9 mouse cellular contexts compared by ENCODE assay signal in the genomic region with DNA sequence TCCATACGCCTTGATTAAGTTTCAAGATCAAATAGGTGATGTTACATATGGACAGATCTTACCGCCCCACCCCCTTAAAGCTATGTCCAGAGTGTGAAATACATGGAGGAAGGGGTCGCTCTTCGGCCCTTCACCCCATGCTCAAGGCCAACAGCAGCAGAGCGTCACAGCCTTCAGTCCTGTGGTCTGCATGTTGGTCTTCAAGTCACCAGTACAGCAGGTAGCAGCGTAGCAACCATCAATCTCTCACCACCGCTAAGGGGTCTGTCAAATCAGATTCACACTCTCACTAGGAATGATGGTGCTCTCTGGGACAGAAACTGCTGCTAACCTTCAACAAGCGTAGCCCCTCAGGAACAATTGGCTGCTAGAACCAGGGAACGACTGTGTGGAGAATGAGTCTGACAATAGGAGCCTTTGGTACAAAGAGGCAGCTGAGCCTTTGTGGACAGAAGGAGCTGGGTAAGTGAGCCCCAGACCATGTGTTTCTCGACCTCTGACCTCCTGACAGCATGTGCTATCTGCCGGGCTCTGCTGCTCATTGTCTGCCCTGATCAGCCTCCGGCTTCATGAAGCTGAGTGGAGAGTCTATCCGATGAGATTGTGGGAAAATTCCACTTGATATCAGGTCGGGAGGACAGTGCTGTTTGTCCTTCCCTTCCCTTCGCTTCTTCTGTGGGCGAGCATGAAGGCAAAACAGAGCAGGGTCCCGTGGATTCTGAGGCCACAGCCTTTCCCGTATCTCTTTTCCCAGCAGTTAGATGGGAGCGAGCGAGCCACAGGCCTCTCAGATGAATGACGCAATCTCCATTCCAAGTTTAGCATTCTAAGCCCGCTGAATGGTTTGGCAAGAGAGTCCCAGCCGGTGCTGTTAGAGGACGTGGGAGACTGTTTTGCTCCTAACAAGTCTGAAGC. TPM values are rescaled to one million over a fixed set of nuclear protein-coding genes. Genes with fewer than 3 reads are reported as not detected.
DNase-seq lines count a peak whose midpoint lies in the region; ATAC-seq and TF ChIP-seq lines count a peak whose summit lies in the region.
"Had no signal": no experiment of that assay in that cellular context is flagged by ENCODE, and none has a peak within 500 bp of the region (broad histone marks: within the 10 kb centered on the region; RNA-seq: fewer than 3 reads in every experiment).

No protein-coding gene starts in this region.

- no peaks in the 10 kb centered on the region for H3K9me3 ChIP-seq in heart, embryonic 11.5 days (replicated peaks; ENCODE audit: control insufficient read depth, low read length)
- H3K9me3 ChIP-seq: embryonic facial prominence, embryonic 13.5 days had no signal

- H3K4me3 ChIP-seq in embryonic fibroblast, embryonic 13.5 days (ENCODE audit: insufficient read depth, low read length): no peak overlapping the region
- H3K4me3 ChIP-seq in heart, embryonic 11.5 days (ENCODE audit: low read depth, low read length): no peak overlapping the region
- H3K4me3 ChIP-seq: embryonic facial prominence, embryonic 13.5 days had no signal

- H3K4me1 ChIP-seq in embryonic fibroblast, embryonic 13.5 days (ENCODE audit: control insufficient read depth, insufficient read depth, low read length): no peaks in the 10 kb centered on the region
- peaks cover 3% of the 10 kb centered on the region; the same call in 1 of the 2 replicates for H3K4me1 ChIP-seq in heart, embryonic 11.5 days (ENCODE audit: control insufficient read depth, insufficient read depth, low read length)

- WGBS in heart, embryonic 11.5 days (ENCODE audit: insufficient replicate concordance): 33% methylated on average over 24 of the region's 24 CpGs

- TF ChIP-seq CTCF in embryonic fibroblast, embryonic 13.5 days (IDR thresholded peaks at IDR 0.05; ENCODE audit: borderline replicate concordance, insufficient read depth, low read length): no peak

- no peak overlapping the region; the same call in 1 of the 2 replicates for H3K9ac ChIP-seq in heart, embryonic 11.5 days (ENCODE audit: low read depth, low read length)
- H3K9ac ChIP-seq: embryonic facial prominence, embryonic 13.5 days had no signal

- H3K36me3 ChIP-seq in heart, embryonic 11.5 days (ENCODE audit: control insufficient read depth, insufficient read depth, low read length): no peaks in the 10 kb centered on the region
- H3K36me3 ChIP-seq: embryonic facial prominence, embryonic 13.5 days had no signal

- no peak for TF ChIP-seq POLR2A in embryonic fibroblast, embryonic 13.5 days (IDR thresholded peaks at IDR 0.05; ENCODE audit: low read depth, low read length)

- DNase-seq in cerebellum, postnatal 25 days: peak; percentile 25 to 31
- no peak for DNase-seq in cerebellum, adult 11-12 months
- peak; percentile 62 for DNase-seq in left cerebral cortex, adult 11 months (ENCODE audit: low spot score)
- peak; percentile 60 for DNase-seq in lung, postnatal 25 days (ENCODE audit: low spot score)
- DNase-seq in right cerebral cortex, postnatal 4 days: peak; percentile 33
- DNase-seq in MN1 (ENCODE audit: low spot score): no peak

- peak overlapping the region; percentile 20; the same call in 1 of the 2 replicates for H3K27ac ChIP-seq in embryonic fibroblast, embryonic 13.5 days (ENCODE audit: insufficient read depth, low read length)
- H3K27ac ChIP-seq in heart, embryonic 11.5 days (ENCODE audit: low read depth, low read length): peak overlapping the region; percentile 50
- H3K27ac ChIP-seq: embryonic facial prominence, embryonic 13.5 days had no signal

- peak; percentile 79 for ATAC-seq in heart, embryonic 11.5 days (replicated peaks; ENCODE audit: insufficient number of reproducible peaks, low FRiP score, low TSS enrichment)

- H3K27me3 ChIP-seq in heart, embryonic 11.5 days (ENCODE audit: control insufficient read depth, insufficient read depth, low read length): no peaks in the 10 kb centered on the region
- H3K27me3 ChIP-seq: embryonic facial prominence, embryonic 13.5 days had no signal

- H3K4me2 ChIP-seq in heart, embryonic 11.5 days: peak overlapping the region; percentile 47
- H3K4me2 ChIP-seq: embryonic facial prominence, embryonic 13.5 days had no signal

RNA-seq across cellular contexts. Expression of a gene that starts 47.1 kb away (rescaled TPM):
- polyA plus RNA-seq in embryonic fibroblast, embryonic 13.5 days (2011; ENCODE audit: insufficient read length, low read depth, missing spikeins): 5.5 and 9.0 TPM in 2 replicates
- polyA plus RNA-seq in heart, embryonic 11.5 days (2014; fragmentation: Nextera tagmentation; extraction: Ambion mirVana): 4.0 TPM in 2 replicates

Comparison
In these comparisons a context has a peak if more than half of its experiments do, and no peak if none do; other contexts are left out.
1. DNase-seq: peak in cerebellum, postnatal 25 days (2 of 2), left cerebral cortex, adult 11 months (single experiment), lung, postnatal 25 days (single experiment) and right cerebral cortex, postnatal 4 days (single experiment); none in cerebellum, adult 11-12 months (single experiment) and MN1 (single experiment).